In genomic region chr7:75370595-75371519, GRCm38 (mm10) we compare ENCODE assay signal across 8 mouse cellular contexts.
DNase-seq lines count a peak whose midpoint lies in the region; ATAC-seq lines count a peak whose summit lies in the region.

No protein-coding gene starts in this region.

- peak; percentile 83 for DNase-seq in adrenal gland, adult 2 months
- DNase-seq in embryonic facial prominence, embryonic 10.5 days (ENCODE audit: low spot score), result peak; percentile 75
- peak; percentile 87 to 93 for DNase-seq in heart, adult 18-20 months
- DNase-seq in kidney, adult 11 months, result peak; percentile 41
- DNase-seq in left cerebral cortex, postnatal 4 days, result peak; percentile 85
- peak; percentile 89 for DNase-seq in midbrain, embryonic 11.5 days (ENCODE audit: low spot score, missing footprints)
- peak; percentile 84 for DNase-seq in right cerebral cortex, postnatal 4 days
- DNase-seq in urinary bladder, postnatal 4 days (ENCODE audit: low spot score in 2 of 2), result peak; percentile 66 to 83

- peaks cover 10% of the 10 kb centered on the region; the same call in 1 of the 2 replicates for H3K4me1 ChIP-seq in embryonic facial prominence, embryonic 10.5 days
- H3K4me1 ChIP-seq in midbrain, embryonic 11.5 days (ENCODE audit: control insufficient read depth, insufficient read depth, low read length), result no peaks in the 10 kb centered on the region

- no peak overlapping the region for H3K4me3 ChIP-seq in embryonic facial prominence, embryonic 10.5 days
- H3K4me3 ChIP-seq in midbrain, embryonic 11.5 days (ENCODE audit: low read depth, low read length), result no peak overlapping the region

- H3K9me3 ChIP-seq in embryonic facial prominence, embryonic 10.5 days, result no peaks in the 10 kb centered on the region
- no peaks in the 10 kb centered on the region for H3K9me3 ChIP-seq in midbrain, embryonic 11.5 days (ENCODE audit: control insufficient read depth, low read length)

- H3K9ac ChIP-seq in midbrain, embryonic 11.5 days (ENCODE audit: low read length), result no peak overlapping the region

- no peak overlapping the region for H3K27ac ChIP-seq in embryonic facial prominence, embryonic 10.5 days (replicated peaks)
- no peak overlapping the region for H3K27ac ChIP-seq in midbrain, embryonic 11.5 days (ENCODE audit: low read depth, low read length)

- ATAC-seq in midbrain, embryonic 11.5 days (ENCODE audit: low FRiP score), result peak; percentile 66

- 0 out of 2 replicates have a peak, but pooled peaks cover 4% of the 10 kb centered on the region for H3K27me3 ChIP-seq in embryonic facial prominence, embryonic 10.5 days (replicated peaks; ENCODE audit: low read depth, poor library complexity, severe bottlenecking)
- no peaks in the 10 kb centered on the region for H3K27me3 ChIP-seq in midbrain, embryonic 11.5 days (ENCODE audit: control insufficient read depth, insufficient read depth, low read length)

- H3K4me2 ChIP-seq in midbrain, embryonic 11.5 days, result no peak overlapping the region

- no peaks in the 10 kb centered on the region for H3K36me3 ChIP-seq in embryonic facial prominence, embryonic 10.5 days (replicated peaks)
- H3K36me3 ChIP-seq in midbrain, embryonic 11.5 days (ENCODE audit: control insufficient read depth, insufficient read depth, low read length), result no peaks in the 10 kb centered on the region

- WGBS in embryonic facial prominence, embryonic 10.5 days, result 52% methylated on average over 12 of the region's 12 CpGs
- 51% methylated on average over 12 of the region's 12 CpGs for WGBS in midbrain, embryonic 11.5 days

- intact Hi-C loops in left cerebral cortex, postnatal 4 days (cut with DNase I), result loop anchor here (5.0 kb wide), 1 partner anchor 186 kb away; no protein-coding TSS in a partner anchor
